Mouse (Mus musculus): ENCODE data around the gene N4bp3. TPM values are rescaled to one million over a fixed set of nuclear protein-coding genes. Genes with fewer than 3 reads are reported as not detected.
"Not testable (repeated sequence)": the region's sequence is repeated elsewhere in the genome, so short reads cannot be mapped to it uniquely, and the experiment has no call there.

The N4bp3 gene
- total RNA-seq, 2 experiments from 2014 or later = 10.4 to 14.3 TPM

DNA sequence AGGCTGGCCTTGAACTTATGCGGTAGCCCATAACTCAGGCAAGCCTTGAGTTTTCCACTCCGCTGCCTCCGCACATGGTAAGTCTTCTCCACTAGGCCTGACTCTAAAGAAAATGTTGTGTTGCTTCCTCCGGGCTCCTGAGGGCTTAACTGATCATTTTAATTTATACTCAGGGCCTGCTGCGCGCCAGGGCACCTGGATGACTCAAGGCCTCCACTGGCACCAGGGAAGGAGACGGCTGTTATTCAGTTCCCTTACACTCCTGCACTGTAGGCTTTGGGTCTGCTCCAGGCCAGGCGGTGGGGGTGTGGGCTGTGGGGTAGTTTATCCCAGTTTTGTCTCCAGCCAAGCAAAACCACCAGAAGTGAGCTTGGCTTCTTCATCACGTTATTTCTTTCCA is 22.6 kb upstream of the N4bp3 start:
- Histone ChIP-seq H3K27ac (no peak overlapping the region), H3K4me3 (no peak overlapping the region)
- intact Hi-C loops (cut with DNase I) = no loop called here
- TF ChIP-seq CTCF (IDR thresholded peaks at IDR 0.05) = no peak
- no peak for DNase-seq (ENCODE audit: extremely low spot score in 1 of 2, low spot score in 2 of 2)

DNA sequence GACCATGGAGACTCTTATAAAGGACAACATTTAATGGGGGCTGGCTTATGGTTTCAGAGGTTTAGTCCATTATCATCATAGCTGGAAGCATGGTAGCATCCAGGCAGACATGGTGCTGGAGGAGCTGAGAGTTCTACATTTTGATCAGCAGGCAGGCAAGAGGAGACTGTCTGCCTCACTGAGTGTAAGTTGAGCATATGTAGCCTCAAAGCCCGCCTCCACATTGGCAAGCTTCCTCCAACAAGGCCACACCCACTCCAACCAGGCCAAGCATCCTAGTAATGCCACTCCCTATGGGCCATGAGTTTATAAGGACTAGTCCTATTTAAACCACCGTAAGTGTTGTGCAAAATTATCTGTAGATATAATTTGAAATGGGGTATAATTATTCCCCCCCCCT is 20.7 kb upstream of the N4bp3 start:
- no peak for DNase-seq (ENCODE audit: extremely low spot score in 1 of 2, low spot score in 2 of 2)

GRCm38 (mm10) chr11:51670846-51671245 is 20.2 kb upstream of the N4bp3 start:
- Histone ChIP-seq H3K4me3 (no peak overlapping the region), H3K27ac (no peak overlapping the region)
- intact Hi-C loops (cut with DNase I) = no loop called here
- no peak for TF ChIP-seq CTCF (IDR thresholded peaks at IDR 0.05)
- no peak for DNase-seq (ENCODE audit: extremely low spot score in 1 of 2, low spot score in 2 of 2)

More for the DNA sequence above, 20.7 kb upstream of the N4bp3 start:
- no peak overlapping the region for H3K27ac ChIP-seq
- no peak overlapping the region for H3K4me3 ChIP-seq
- no peak for TF ChIP-seq CTCF (IDR thresholded peaks at IDR 0.05)
- intact Hi-C loops (cut with DNase I) = no loop called here

DNA sequence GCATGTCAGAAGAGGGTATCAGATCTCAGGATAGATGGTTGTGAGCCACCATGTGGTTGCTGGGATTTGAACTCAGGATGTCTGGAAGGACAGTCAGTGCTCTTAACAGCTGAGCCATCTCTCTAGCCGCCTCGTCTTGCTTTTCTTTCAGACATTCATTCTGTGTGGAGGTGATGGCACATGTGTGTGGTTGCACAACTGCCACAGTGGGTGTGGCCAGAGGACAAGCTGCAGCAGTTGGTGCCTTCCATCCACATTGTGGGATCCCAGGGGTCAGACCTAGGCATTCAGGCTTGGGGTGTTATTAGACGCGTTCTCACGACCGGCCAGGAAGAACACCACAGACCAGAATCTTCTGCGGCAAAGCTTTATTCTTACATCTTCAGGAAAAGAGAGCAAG is 14.1 kb upstream of the N4bp3 start:
- DNase-seq (ENCODE audit: extremely low spot score in 1 of 2, low spot score in 2 of 2); H3K4me3 ChIP-seq; H3K27ac ChIP-seq; intact Hi-C loops (cut with DNase I): not testable (repeated sequence)

DNA sequence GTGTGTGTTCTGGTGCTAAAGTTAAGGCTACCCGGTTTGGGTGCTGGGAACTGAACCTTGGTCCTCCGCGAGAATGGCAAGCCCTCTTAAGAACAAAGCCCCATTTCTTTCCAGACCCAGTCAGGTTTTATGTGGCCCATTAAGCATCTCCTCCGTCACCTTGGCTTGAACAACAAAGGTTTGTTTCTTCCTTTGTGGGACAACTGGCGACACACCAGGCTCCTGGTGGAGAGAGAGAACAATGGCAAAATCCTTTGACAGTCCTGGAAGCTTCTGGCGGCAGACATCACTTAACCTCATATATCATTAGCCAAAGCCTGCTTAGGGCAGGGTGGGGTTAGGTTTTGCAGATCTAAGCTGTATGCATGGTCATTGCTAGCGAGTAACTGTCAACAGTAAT is 12.0 kb upstream of the N4bp3 start:
- Histone ChIP-seq H3K4me3 (no peak overlapping the region), H3K27ac (no peak overlapping the region)
- TF ChIP-seq CTCF (IDR thresholded peaks at IDR 0.05) = no peak
- intact Hi-C loops (cut with DNase I) = no loop called here
- no peak for DNase-seq (ENCODE audit: extremely low spot score in 1 of 2, low spot score in 2 of 2)

DNA sequence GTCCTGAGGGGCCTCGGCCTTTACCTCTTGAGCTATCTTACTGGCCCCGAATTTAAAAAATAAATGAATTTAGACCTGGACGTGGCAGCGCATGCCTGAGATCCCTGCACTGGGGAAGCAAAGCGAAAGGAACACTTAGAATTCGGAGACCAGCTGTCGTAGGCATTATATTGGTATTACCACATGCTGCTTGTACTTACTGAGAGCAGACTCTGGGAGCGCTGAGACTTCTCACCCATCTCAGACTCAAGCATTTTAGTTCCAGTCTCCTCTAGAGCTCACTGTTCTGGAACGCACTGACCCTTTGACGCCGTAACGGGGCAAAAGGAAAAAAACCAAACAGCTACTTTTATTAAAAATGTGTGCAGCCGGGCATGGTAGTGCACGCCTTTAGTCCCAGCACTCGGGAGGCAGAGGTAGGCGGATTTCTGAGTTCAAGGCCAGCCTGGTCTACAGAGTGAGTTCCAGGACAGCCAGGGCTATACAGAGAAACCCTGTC is 11.3 kb upstream of the N4bp3 start:
- no peak for TF ChIP-seq CTCF (IDR thresholded peaks at IDR 0.05)
- H3K27ac ChIP-seq = no peak overlapping the region
- H3K4me3 ChIP-seq = no peak overlapping the region
- DNase-seq (ENCODE audit: extremely low spot score in 1 of 2, low spot score in 2 of 2) = no peak
- intact Hi-C loops (cut with DNase I) = no loop called here

DNA sequence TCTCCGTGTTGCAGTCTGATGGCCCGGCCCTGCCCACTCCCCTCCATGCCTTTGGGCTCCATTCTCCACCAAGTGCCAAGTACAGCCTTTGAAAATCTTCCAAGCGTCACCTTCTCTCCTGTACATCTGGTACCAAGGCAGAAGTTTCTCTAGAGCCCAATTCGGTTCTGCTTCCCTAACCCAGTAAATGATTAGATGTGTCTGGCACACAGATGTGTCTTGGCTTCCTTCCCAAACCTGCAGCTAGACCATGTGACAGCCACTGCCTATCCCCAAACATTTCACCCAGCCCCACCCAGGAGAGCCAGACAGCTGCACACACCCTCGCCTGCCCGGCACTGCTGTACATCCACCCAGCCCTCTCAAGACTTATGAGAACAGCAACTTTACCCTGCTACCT is 8.1 kb upstream of the N4bp3 start:
- no peak overlapping the region for H3K4me3 ChIP-seq
- intact Hi-C loops (cut with DNase I) = no loop called here
- DNase-seq (ENCODE audit: extremely low spot score in 1 of 2, low spot score in 2 of 2) = no peak
- no peak for TF ChIP-seq CTCF (IDR thresholded peaks at IDR 0.05)
- peak overlapping the region; percentile 13; the same call in 1 of the 2 replicates for H3K27ac ChIP-seq

DNA sequence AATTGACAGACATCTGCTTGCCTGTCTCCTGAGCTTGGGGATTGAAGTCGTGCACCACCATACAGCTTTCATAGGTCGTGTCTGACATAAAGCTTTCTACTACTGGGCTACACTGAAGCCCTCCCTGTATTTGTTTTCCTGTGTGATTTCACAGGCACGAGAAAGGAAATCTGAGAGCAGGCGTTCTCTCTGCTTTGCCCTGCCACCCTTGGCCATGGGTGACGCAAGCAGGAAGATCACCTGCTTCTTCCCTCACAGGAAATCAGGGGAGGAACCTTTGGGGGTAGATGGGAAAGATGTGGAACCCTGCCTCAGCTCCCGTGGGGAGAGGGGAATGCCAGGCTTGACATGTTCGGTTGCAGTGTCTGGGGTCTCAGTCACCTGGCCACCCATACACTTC is 7.6 kb upstream of the N4bp3 start:
- H3K27ac ChIP-seq = peak overlapping the region; percentile 13; the same call in 1 of the 2 replicates
- intact Hi-C loops (cut with DNase I) = no loop called here
- no peak for DNase-seq (ENCODE audit: extremely low spot score in 1 of 2, low spot score in 2 of 2)
- H3K4me3 ChIP-seq = no peak overlapping the region
- no peak for TF ChIP-seq CTCF (IDR thresholded peaks at IDR 0.05)

DNA sequence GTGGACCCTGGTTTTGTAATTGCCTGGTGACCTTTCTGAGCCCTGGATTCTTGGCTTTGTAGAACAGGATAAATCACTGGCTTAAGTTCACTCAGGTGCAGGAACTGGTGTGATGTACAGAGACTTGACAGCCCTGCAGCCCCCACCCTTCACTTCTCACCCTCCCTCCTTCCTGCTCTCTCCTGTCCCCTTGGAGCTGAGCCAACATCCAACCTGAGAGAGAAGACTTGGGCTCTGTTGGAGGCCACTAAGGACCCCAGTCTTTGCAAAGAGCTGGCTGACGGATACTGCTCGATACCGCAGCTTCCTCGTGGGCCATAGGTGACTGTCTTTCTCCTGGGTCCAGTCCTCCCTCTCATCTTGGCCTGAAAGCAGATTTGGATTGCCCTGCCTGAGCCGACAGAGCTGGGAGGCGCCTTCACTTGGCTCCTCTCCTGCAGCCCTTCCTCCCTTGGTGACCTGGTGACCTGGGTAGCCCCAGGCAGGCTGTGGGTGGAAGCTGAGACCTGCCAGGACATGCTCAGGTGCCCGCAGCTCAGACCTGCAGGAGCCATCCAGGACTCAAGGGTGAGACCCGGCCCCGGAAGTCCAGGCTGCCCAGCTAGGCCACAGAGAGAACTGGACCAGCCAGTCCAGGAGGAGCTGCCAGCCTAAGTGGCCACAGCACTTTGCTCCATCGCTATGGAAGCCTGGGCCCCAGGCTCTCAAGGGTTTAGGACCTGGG is 6.3 kb upstream of the N4bp3 start:
- no peak for TF ChIP-seq CTCF (IDR thresholded peaks at IDR 0.05)
- H3K27ac ChIP-seq = no peak overlapping the region
- intact Hi-C loops (cut with DNase I) = no loop called here
- no peak overlapping the region for H3K4me3 ChIP-seq
- peak in 1 of 2 experiments; percentile 5 for DNase-seq (ENCODE audit: extremely low spot score in 1 of 2, low spot score in 2 of 2)

- DNase-seq (ENCODE audit: extremely low spot score in 1 of 2, low spot score in 2 of 2) = no peak
- no peak for TF ChIP-seq CTCF (IDR thresholded peaks at IDR 0.05)
- intact Hi-C loops (cut with DNase I) = loop anchor here (5.0 kb wide), 1 partner anchor 38 kb away; the partner anchor contains the start of gene Nhp2
- Histone ChIP-seq H3K4me3 (no peak overlapping the region), H3K27ac (no peak overlapping the region)
Observed at GRCm38 (mm10) chr11:51654891-51655290, 4.2 kb upstream of the N4bp3 start.

- DNase-seq (ENCODE audit: extremely low spot score in 1 of 2, low spot score in 2 of 2) = no peak
- no peak for TF ChIP-seq CTCF (IDR thresholded peaks at IDR 0.05)
- Histone ChIP-seq H3K4me3 (no peak overlapping the region), H3K27ac (no peak overlapping the region)
- intact Hi-C loops (cut with DNase I) = loop anchor here (5.0 kb wide), 1 partner anchor 36 kb away; the partner anchor contains the start of gene Nhp2
Observed at GRCm38 (mm10) chr11:51653736-51654135, 3.1 kb upstream of the N4bp3 start.

DNA sequence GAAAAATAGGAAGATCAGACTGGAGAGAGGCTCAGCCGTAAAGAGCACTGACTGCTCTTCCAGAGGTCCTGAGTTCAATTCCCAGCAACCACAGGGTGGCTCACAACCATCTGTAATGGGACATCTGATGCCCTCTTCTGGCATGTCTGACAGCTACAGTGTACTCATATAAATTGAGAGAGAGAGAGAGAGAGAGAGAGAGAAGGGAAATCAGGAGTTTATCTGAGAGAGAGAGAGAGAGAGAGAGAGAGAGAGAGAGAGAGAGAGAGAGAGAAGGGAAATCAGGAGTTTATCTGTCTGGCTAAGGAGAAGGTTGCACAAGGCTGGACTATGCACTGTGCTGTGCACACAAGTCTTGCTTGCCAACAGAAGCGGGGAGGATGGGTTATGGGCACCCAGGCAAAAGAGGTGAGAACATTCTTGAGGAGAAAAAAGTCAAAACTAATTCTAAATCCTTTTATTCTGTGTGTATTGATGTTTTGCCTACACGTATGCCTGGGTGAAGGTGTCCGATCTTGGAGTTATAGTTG is 2.3 kb upstream of the N4bp3 start:
- DNase-seq (ENCODE audit: extremely low spot score in 1 of 2, low spot score in 2 of 2) = no peak
- TF ChIP-seq CTCF (IDR thresholded peaks at IDR 0.05) = no peak
- H3K27ac ChIP-seq = no peak overlapping the region
- intact Hi-C loops (cut with DNase I) = loop anchor here (5.0 kb wide), 1 partner anchor 36 kb away; the partner anchor contains the start of gene Nhp2
- no peak overlapping the region for H3K4me3 ChIP-seq

All from left cerebral cortex, adult 2 months (tissue).